Mouse (Mus musculus): ENCODE measurements at regions not wholly inside any gene's neighbourhood (a gene's known extent, or its start where the extent isn't known, plus 50 kb on each side); places are given as distances from the start of the nearest gene placed in this dataset.

DNA sequence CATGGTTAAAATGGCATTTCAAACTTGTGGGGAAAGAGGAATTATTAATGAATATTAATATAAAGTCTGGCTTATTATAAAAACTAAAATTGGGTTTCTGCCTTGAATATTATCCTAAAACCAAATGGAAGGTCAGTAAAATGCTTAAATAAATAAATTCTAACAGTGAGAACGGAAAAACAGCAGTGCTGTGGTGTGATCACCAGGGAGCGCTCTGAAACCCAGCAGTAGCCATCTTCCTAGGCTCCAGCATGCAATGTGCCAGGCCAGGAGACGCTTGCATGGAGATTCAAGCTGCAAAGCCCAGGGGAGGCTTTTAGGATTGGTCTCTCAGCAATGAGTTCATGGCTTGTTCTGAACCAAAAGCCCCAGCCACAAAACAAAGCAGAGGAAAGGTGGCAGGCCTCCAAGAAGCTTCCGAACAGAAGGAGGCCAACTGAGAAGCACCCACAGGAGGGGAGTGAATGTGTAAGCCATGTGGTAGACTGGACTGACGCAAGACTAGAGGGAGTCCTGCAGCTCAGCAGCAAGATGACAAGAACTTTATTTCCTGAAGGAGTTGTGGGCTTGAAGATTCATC lies 52.3 kb upstream of the Bace2 start:
- no peak for DNase-seq (ENCODE audit: low spot score in 2 of 2)
